Mouse (Mus musculus) embryonic facial prominence, embryonic 11.5 days (tissue): ENCODE data around the gene Dydc2. TPM values are rescaled to one million over a fixed set of nuclear protein-coding genes. Genes with fewer than 3 reads are reported as not detected.

Experiments used
- ATAC-seq: fragments of 200-750 bp; cut with Nextera tagmentation; replicated peaks from 2 replicates; pipeline ENCODE4 v1.8.0; 2017; ENCODE audit warnings: low read depth; ENCODE audit not compliant: insufficient number of reproducible peaks, low FRiP score, low TSS enrichment
- DNase-seq: peaks from one replicate; pipeline ENCODE4 v3.0.0-alpha.2; 2015; ENCODE audit warnings: low spot score
- H3K27ac ChIP-seq: fragments of 300-500 bp; sonication (generic); replicated peaks from 2 replicates; pipeline ENCODE4 v1.5.1; 2014; ENCODE audit warnings: mild to moderate bottlenecking, low read depth, low read length, control low read depth
- H3K27me3 ChIP-seq: fragments of 300-500 bp; sonication (generic); 2 replicates; pipeline ENCODE4 v1.6.1; 2014; ENCODE audit warnings: mild to moderate bottlenecking, low read length, moderate library complexity, mixed read lengths; ENCODE audit not compliant: control insufficient read depth, insufficient read depth
- H3K36me3 ChIP-seq: fragments of 300-500 bp; sonication (generic); replicated peaks from 2 replicates; pipeline ENCODE4 v1.6.1; 2014; ENCODE audit warnings: low read depth, mild to moderate bottlenecking, low read length, moderate library complexity, mixed read lengths; ENCODE audit not compliant: control insufficient read depth, insufficient read depth
- H3K4me1 ChIP-seq: fragments of 300-500 bp; sonication (generic); 2 replicates; pipeline ENCODE4 v1.6.1; 2014; ENCODE audit warnings: low read length, mixed read lengths; ENCODE audit not compliant: control insufficient read depth, insufficient read depth
- H3K4me2 ChIP-seq: fragments of 300-500 bp; sonication (generic); 2 replicates; pipeline ENCODE4 v1.6.1; 2014; ENCODE audit warnings: low read depth, mild to moderate bottlenecking, control low read depth, low read length, moderate library complexity
- H3K4me3 ChIP-seq: fragments of 300-500 bp; sonication (generic); 2 replicates; pipeline ENCODE4 v1.5.1; 2014; ENCODE audit warnings: low read depth, low read length, control low read depth
- H3K9ac ChIP-seq: fragments of 300-500 bp; sonication (generic); replicated peaks from 2 replicates; pipeline ENCODE4 v1.6.1; 2014; ENCODE audit warnings: mild to moderate bottlenecking, control low read depth, low read length
- H3K9me3 ChIP-seq: fragments of 300-500 bp; sonication (generic); replicated peaks from 2 replicates; pipeline ENCODE4 v1.6.1; 2016; ENCODE audit warnings: mild to moderate bottlenecking, low read length, inconsistent platforms, mixed read lengths; ENCODE audit not compliant: control insufficient read depth
- WGBS: fragments of 180-500 bp; shearing (Covaris S2); extraction: QIAGEN DNeasy Blood & Tissue Kit; methylation state at CpG from one replicate; pipeline ENCODE4 v1.1.7; 2014; 5-methylcytosine and 5-hydroxymethylcytosine counted together
- polyA plus RNA-seq: library from polyadenylated mRNA; unstranded; fragments of >200 nt; fragmentation: Nextera tagmentation; extraction: Ambion mirVana; gene quantifications from 2 replicates; pipeline ENCODE4 v1.2.1, GENCODE M21; 2014

Dydc2 gene
- polyA plus RNA-seq, 1 experiment from 2014 or later: not detected

GRCm38 (mm10) chr14:41033135-41034110 lies 35.6 kb downstream of the Dydc2 start:
- DNase-seq (peak; percentile 89), ATAC-seq (no peak)
- Histone ChIP-seq H3K27ac (no peak overlapping the region), H3K9me3 (no peaks in the 10 kb centered on the region), H3K4me1 (no peaks in the 10 kb centered on the region), H3K27me3 (no peaks in the 10 kb centered on the region), H3K9ac (no peak overlapping the region), H3K4me3 (no peak overlapping the region), H3K4me2 (no peak overlapping the region), H3K36me3 (no peaks in the 10 kb centered on the region)
- WGBS: 57% methylated on average over 13 of the region's 13 CpGs

GRCm38 (mm10) chr14:41030989-41031513 lies 38.0 kb downstream of the Dydc2 start:
- WGBS: 91% methylated on average over 6 of the region's 6 CpGs
- H3K9me3 ChIP-seq: no peaks in the 10 kb centered on the region
- no peak overlapping the region for H3K9ac ChIP-seq
- H3K36me3 ChIP-seq: no peaks in the 10 kb centered on the region
- H3K4me1 ChIP-seq: no peaks in the 10 kb centered on the region
- H3K4me2 ChIP-seq: no peak overlapping the region
- DNase-seq (no peak), ATAC-seq (no peak)
- H3K27me3 ChIP-seq: no peaks in the 10 kb centered on the region
- no peak overlapping the region for H3K27ac ChIP-seq
- no peak overlapping the region for H3K4me3 ChIP-seq

- Histone ChIP-seq H3K36me3 (no peaks in the 10 kb centered on the region), H3K9me3 (no peaks in the 10 kb centered on the region), H3K4me2 (no peak overlapping the region), H3K27ac (no peak overlapping the region), H3K27me3 (no peaks in the 10 kb centered on the region), H3K9ac (no peak overlapping the region), H3K4me3 (no peak overlapping the region), H3K4me1 (no peaks in the 10 kb centered on the region)
- no peak for DNase-seq
- ATAC-seq: no peak
- WGBS: 82% methylated on average over 4 of the region's 4 CpGs
Measured at GRCm38 (mm10) chr14:41029303-41029702, 39.7 kb downstream of the Dydc2 start.

GRCm38 (mm10) chr14:41025594-41026284 lies 43.3 kb downstream of the Dydc2 start:
- Histone ChIP-seq H3K36me3 (no peaks in the 10 kb centered on the region), H3K27ac (no peak overlapping the region), H3K9me3 (no peaks in the 10 kb centered on the region), H3K4me1 (no peaks in the 10 kb centered on the region), H3K27me3 (no peaks in the 10 kb centered on the region), H3K4me2 (no peak overlapping the region), H3K9ac (no peak overlapping the region), H3K4me3 (no peak overlapping the region)
- no peak for DNase-seq
- ATAC-seq: no peak
- WGBS: 84% methylated on average over 7 of the region's 7 CpGs

- H3K9me3 ChIP-seq: no peaks in the 10 kb centered on the region
- no peak overlapping the region for H3K9ac ChIP-seq
- DNase-seq: no peak
- H3K27me3 ChIP-seq: no peaks in the 10 kb centered on the region
- no peaks in the 10 kb centered on the region for H3K4me1 ChIP-seq
- 72% methylated on average over 2 of the region's 2 CpGs for WGBS
- H3K36me3 ChIP-seq: no peaks in the 10 kb centered on the region
- ATAC-seq: no peak
- no peak overlapping the region for H3K4me2 ChIP-seq
- no peak overlapping the region for H3K4me3 ChIP-seq
- no peak overlapping the region for H3K27ac ChIP-seq
Measured at GRCm38 (mm10) chr14:41025087-41025486, 43.9 kb downstream of the Dydc2 start.

GRCm38 (mm10) chr14:41021246-41021645 lies 47.8 kb downstream of the Dydc2 start:
- Histone ChIP-seq H3K4me1 (no peaks in the 10 kb centered on the region), H3K9me3 (no peaks in the 10 kb centered on the region), H3K9ac (no peak overlapping the region), H3K36me3 (no peaks in the 10 kb centered on the region), H3K27ac (no peak overlapping the region), H3K4me3 (no peak overlapping the region), H3K4me2 (no peak overlapping the region), H3K27me3 (no peaks in the 10 kb centered on the region)
- DNase-seq (no peak), ATAC-seq (no peak)
- WGBS: 83% methylated on average over 3 of the region's 3 CpGs

GRCm38 (mm10) chr14:41017460-41017859 lies 51.5 kb downstream of the Dydc2 start:
- no peak for ATAC-seq
- 78% methylated on average over 5 of the region's 5 CpGs for WGBS
- Histone ChIP-seq H3K27me3 (no peaks in the 10 kb centered on the region), H3K27ac (no peak overlapping the region), H3K4me2 (no peak overlapping the region), H3K4me1 (no peaks in the 10 kb centered on the region), H3K4me3 (no peak overlapping the region), H3K9me3 (no peaks in the 10 kb centered on the region), H3K36me3 (no peaks in the 10 kb centered on the region), H3K9ac (no peak overlapping the region)
- DNase-seq: no peak
